Mouse (Mus musculus) kidney, adult 2 months (tissue): ENCODE results near the gene Lgr4.

ENCODE experiments used
- CTCF ChIP-seq: fragments of 200-500 bp; conservative IDR thresholded peaks from 2 replicates; pipeline ENCODE4 v1.5.1; 2011; ENCODE audit warnings: low read depth, mild to moderate bottlenecking, control low read depth, low read length, moderate library complexity, mixed read lengths; ENCODE audit not compliant: insufficient read depth, insufficient read length
- POLR2A ChIP-seq: fragments of 200-500 bp; IDR thresholded peaks from one replicate; pipeline ENCODE4 v1.6.1; 2011; ENCODE audit warnings: low read depth, low read length, control low read depth

GRCm38 (mm10) chr2:109922306-109922705, 4.9 kb downstream of the Lgr4 start:
- no peak for TF ChIP-seq POLR2A
- no peak for TF ChIP-seq CTCF
